Mouse (Mus musculus) adrenal gland, adult 8-10 months (tissue): Measurements from ENCODE around the gene Slc18b1. TPM values are rescaled to one million over a fixed set of nuclear protein-coding genes. Genes with fewer than 3 reads are reported as not detected.
A peak's percentile ranks its signal among the peaks of the same experiment; 100 is the strongest.

Source experiments
- DNase-seq: peaks from one replicate; pipeline ENCODE4 v3.0.0; 2022
- total RNA-seq, 4 experiments: library from RNA; stranded (reverse); gene quantifications; 2 replicates each; pipeline ENCODE4 v1.2.4; 2022

Slc18b1 gene
- total RNA-seq, 4 experiments from 2014 or later, result 31.3 to 54.2 (median 44.7) TPM

GRCm38 (mm10) chr10:23811635-23812437 lies 15.1 kb downstream of the Slc18b1 start:
- peak; percentile 41 for DNase-seq

- DNase-seq, result no peak
Measured at GRCm38 (mm10) chr10:23812438-23812759, 15.6 kb downstream of the Slc18b1 start.

DNA sequence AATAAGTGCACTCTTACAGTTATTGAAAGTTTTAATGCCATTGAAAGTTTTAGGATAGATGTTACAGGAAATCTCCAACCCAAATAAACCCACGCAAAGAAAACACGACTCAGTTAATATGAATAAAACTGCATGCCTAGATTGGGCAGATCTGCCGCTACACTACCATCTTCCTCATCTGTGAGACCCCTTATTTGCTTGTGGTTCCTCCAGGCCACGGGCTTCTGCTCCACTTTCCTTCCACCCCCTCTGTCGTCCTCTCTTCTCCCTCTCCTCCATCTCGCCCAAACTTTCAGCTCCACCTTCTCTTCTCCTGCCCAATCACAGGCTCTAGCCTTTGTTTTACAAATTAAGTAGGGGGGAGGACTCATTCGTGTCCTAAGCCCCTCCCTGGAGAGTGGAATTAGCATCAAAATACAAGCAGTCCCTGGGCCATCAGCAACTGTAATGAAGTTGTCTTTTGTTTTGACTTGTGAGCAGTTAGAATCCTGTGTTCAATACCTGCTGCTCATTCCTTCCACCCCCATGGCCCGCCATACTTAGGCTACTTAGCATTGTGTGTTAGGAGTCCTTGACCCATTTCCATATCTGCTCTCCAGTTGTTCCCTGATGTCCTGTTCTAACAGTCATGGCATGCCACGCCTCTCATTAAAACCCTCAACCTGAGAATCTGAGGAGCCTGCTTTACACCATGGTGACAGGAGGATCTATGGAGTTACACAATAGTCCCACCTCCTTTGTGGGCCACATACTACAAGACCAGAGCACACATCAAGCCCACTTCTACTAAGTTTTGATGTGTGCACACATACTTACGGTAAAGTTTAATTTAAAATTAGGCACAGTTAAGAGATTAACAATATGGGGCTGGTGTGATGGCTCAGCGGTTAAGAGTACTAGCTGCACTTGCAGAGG lies 16.3 kb downstream of the Slc18b1 start:
- no peak for DNase-seq

GRCm38 (mm10) chr10:23815168-23815567 lies 18.4 kb downstream of the Slc18b1 start:
- peak; percentile 24 for DNase-seq

DNA sequence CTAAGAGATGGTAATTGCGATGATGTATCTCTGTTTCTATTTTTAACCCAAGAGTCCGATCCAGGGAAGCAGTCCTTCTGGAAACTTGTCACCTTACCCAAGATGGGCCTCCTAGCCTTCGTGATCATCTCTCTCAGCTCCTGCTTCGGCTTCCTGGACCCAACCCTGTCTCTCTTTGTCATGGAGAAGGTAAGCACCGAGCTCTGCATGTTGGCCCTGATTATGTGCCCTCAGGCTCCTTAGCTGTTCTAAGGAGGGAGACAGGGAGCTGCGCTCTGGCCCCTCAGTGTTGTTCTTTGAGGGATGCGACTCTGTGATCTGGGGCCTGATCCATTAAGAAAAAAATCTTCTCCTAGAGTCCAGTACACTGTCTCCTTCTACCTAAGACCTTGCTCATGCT lies 19.5 kb downstream of the Slc18b1 start:
- no peak for DNase-seq

GRCm38 (mm10) chr10:23826516-23826915 lies 29.7 kb downstream of the Slc18b1 start:
- DNase-seq, result peak; percentile 48

DNA sequence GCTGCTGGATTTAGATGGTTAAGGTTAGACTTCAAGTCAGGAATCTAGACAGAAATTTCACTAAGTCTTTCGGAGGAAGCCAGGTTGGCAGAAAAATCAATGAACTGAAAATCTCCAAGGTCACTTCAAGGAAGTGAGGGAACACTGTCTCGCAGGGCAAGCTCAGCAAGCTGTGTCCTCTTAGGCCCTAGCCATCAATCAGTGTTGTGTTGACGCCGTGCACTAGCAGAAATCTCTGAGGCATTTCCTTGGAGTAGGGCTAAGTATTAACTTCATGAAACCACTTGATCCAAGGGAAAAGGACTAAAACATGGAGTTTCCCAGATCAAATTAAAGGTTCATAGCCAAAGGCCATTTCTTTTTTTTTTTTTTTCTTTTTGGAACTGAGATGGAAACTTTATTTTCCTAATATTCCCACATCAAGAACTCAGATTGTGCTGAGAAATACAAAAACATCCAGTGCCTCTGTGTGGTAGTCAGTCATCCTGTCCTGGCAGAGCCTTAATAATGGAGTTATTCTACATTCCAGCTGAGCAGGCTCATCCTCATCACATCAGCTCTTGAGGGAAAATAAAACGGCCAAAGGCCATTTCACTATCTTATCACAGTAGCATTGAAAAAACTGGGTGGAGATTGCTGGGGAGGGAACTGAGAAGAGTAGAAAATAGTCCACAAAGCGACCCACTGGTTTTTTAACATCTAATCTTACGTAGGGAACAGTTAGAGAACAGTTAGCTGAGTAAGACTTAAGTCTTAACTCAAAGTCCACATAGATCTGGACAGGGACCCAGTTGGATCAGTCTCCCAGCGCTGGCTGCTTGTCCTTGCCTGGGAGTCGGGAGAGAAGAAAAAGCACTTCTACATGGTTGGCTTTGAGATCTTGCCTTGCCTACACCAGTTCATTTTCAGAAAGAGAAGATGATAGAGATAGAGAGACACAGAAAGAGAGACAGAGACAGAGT lies 39.5 kb downstream of the Slc18b1 start:
- no peak for DNase-seq

GRCm38 (mm10) chr10:23837115-23837514 lies 40.3 kb downstream of the Slc18b1 start:
- DNase-seq, result no peak

GRCm38 (mm10) chr10:23838910-23839309 lies 42.1 kb downstream of the Slc18b1 start:
- no peak for DNase-seq

GRCm38 (mm10) chr10:23839368-23839767 lies 42.6 kb downstream of the Slc18b1 start:
- no peak for DNase-seq

DNA sequence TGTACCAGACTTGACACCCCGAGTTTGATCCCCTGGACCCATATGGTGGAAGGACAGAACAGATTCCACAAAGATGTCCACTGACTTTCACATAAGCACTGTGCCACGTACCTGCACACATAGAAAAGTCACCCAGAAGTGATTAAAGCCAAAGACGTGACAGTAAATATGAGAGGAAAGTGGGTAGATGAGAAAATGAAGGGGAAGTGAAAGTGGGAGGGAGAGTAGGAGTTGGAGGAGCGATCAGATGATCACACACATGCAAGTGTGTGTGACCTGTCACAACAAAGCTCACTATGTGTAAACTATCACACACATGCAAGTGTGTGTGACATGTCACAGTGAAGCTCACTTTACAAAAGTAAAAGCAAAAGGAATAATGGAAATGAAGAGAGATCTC lies 43.7 kb downstream of the Slc18b1 start:
- no peak for DNase-seq

DNA sequence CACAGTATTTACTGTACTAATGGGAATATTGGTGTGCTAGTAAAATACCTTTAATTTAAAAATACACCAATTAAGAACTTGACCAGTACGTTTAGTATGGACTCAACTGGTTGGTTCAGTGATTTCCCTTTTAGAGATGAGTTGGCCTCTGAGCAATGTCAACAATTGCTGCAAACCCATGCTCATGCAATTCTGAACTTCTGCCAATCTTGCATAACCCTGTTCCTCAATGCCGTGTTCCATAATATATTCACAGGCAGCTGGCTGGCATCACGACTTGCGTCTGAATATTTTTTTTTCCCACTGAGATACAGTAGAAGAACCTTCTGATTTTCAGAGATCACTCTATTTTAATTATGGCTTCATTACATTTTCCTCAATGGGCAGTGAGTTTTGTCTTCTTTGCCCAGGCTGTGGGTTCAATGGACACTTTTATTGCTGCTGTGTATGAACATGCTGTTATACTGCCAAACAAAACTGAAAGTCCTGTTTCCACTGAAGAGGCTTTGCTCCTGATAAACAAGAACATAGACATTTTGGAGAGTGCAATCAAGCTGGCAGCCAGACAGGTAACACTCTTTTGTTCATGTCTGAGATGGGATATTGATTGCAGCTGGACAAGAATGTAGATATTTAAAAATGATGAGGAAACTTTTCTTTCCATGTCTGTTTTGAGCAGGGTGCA lies 54.6 kb downstream of the Slc18b1 start, which contains the start of gene Vnn3:
TSS of gene Vnn3 (plus strand) at position 235 of the 685 bp plus-strand sequence.
- DNase-seq, result peak; percentile 38

DNA sequence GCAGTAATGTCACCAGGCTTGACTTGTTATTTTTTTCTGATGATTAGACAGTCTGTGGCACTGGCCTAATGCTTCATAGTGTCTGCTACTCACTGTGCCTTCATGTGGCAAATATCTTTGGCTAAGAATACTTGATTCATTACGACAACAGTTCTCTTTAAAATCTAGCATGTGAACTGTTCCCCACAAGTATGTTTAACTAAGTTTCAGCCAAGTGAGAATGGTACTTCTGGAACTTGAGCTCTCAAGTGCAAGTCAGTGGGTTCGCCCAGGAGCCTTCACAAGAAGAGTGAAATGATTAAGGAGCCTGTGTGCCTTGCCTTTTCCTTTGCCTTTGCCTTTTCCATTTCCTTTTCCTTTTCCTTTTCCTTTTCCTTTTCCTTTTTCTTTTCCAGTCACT lies 55.3 kb downstream of the Slc18b1 start:
- no peak for DNase-seq

GRCm38 (mm10) chr10:23864362-23865312 lies 67.9 kb downstream of the Slc18b1 start:
- no peak for DNase-seq

Other genes starting within 250 kb of the Slc18b1 start
- gene Rps12, start 9.7 kb upstream of the Slc18b1 start, total RNA-seq, result 100 to 1,000 TPM; 283 to 619 (median 405) TPM
- 10 to 100 TPM in 2 of 4 experiments, 1 to 10 TPM in 1, under 1 TPM in 1; 0.74 to 37.9 (median 12.2) TPM for gene Vnn3, start 54.5 kb downstream of the Slc18b1 start, total RNA-seq
- 10 to 100 TPM; 29.6 to 37.3 (median 32.2) TPM for gene Vnn1, start 97.7 kb downstream of the Slc18b1 start, total RNA-seq
- not detected for gene Taar1, start 123.4 kb downstream of the Slc18b1 start, total RNA-seq
- not detected for gene Taar2, start 141.6 kb downstream of the Slc18b1 start, total RNA-seq
- gene Taar3, start 152.6 kb downstream of the Slc18b1 start, total RNA-seq, result not detected
- not detected for gene Taar4, start 163.5 kb downstream of the Slc18b1 start, total RNA-seq
- not detected for gene Taar5, start 173.7 kb downstream of the Slc18b1 start, total RNA-seq
- gene Taar6, start 188.7 kb downstream of the Slc18b1 start, total RNA-seq, result not detected
- gene Taar7a, start 196.5 kb downstream of the Slc18b1 start, total RNA-seq, result not detected
- gene Taar7b, start 203.0 kb downstream of the Slc18b1 start, total RNA-seq, result not detected
- not detected for gene Taar7d, start 230.2 kb downstream of the Slc18b1 start, total RNA-seq
- gene Taar7e, start 240.6 kb downstream of the Slc18b1 start, total RNA-seq, result not detected